Mouse (Mus musculus): ENCODE measurements at regions not wholly inside any gene's neighbourhood (a gene's known extent, or its start where the extent isn't known, plus 50 kb on each side); places are given as distances from the start of the nearest gene placed in this dataset.

GRCm38 (mm10) chr17:88341141-88341540 lies 99.4 kb upstream of the Foxn2 start:
- DNase-seq (ENCODE audit: low read depth, low spot score) = no peak

GRCm38 (mm10) chr17:88341599-88341998 lies 98.9 kb upstream of the Foxn2 start:
- DNase-seq (ENCODE audit: low read depth, low spot score) = no peak

GRCm38 (mm10) chr17:88343091-88343783 lies 97.3 kb upstream of the Foxn2 start:
- DNase-seq (ENCODE audit: low read depth, low spot score) = no peak

- DNase-seq (ENCODE audit: low read depth, low spot score) = no peak
Measured at GRCm38 (mm10) chr17:88345433-88345832, 95.1 kb upstream of the Foxn2 start.

GRCm38 (mm10) chr17:88346896-88347295 lies 93.6 kb upstream of the Foxn2 start:
- no peak for DNase-seq (ENCODE audit: low read depth, low spot score)

GRCm38 (mm10) chr17:88349825-88350460 lies 90.6 kb upstream of the Foxn2 start:
- no peak for DNase-seq (ENCODE audit: low read depth, low spot score)

- no peak for DNase-seq (ENCODE audit: low read depth, low spot score)
Measured at GRCm38 (mm10) chr17:88350986-88351385, 89.5 kb upstream of the Foxn2 start.

GRCm38 (mm10) chr17:88352960-88353359 lies 87.6 kb upstream of the Foxn2 start:
- no peak for DNase-seq (ENCODE audit: low read depth, low spot score)

GRCm38 (mm10) chr17:88361161-88361560 lies 79.3 kb upstream of the Foxn2 start:
- no peak for DNase-seq (ENCODE audit: low read depth, low spot score)

- DNase-seq (ENCODE audit: low read depth, low spot score) = no peak
Measured at GRCm38 (mm10) chr17:88362404-88362803, 78.1 kb upstream of the Foxn2 start.

GRCm38 (mm10) chr17:88367876-88368275 lies 72.6 kb upstream of the Foxn2 start:
- no peak for DNase-seq (ENCODE audit: low read depth, low spot score)

- no peak for DNase-seq (ENCODE audit: low read depth, low spot score)
Measured at GRCm38 (mm10) chr17:88369971-88370370, 70.5 kb upstream of the Foxn2 start.

GRCm38 (mm10) chr17:88370676-88371075 lies 69.8 kb upstream of the Foxn2 start:
- no peak for DNase-seq (ENCODE audit: low read depth, low spot score)

- no peak for DNase-seq (ENCODE audit: low read depth, low spot score)
Measured at GRCm38 (mm10) chr17:88378505-88378904, 62.0 kb upstream of the Foxn2 start.

- DNase-seq (ENCODE audit: low read depth, low spot score) = no peak
Measured at GRCm38 (mm10) chr17:88379389-88379788, 61.1 kb upstream of the Foxn2 start.

GRCm38 (mm10) chr17:88381106-88381505 lies 59.4 kb upstream of the Foxn2 start:
- no peak for DNase-seq (ENCODE audit: low read depth, low spot score)

GRCm38 (mm10) chr17:88383447-88383846 lies 57.1 kb upstream of the Foxn2 start:
- no peak for DNase-seq (ENCODE audit: low read depth, low spot score)

- DNase-seq (ENCODE audit: low read depth, low spot score) = no peak
Measured at GRCm38 (mm10) chr17:88388441-88388951, 52.0 kb upstream of the Foxn2 start.

- no peak for DNase-seq (ENCODE audit: low read depth, low spot score)
Measured at GRCm38 (mm10) chr17:88389668-88390461, 50.6 kb upstream of the Foxn2 start.

Data from forelimb bud, embryonic 11.5 days (tissue).